Mouse (Mus musculus) kidney, postnatal 4 days (tissue): ENCODE data around the gene Mta1.

Experiments
- DNase-seq, 2 experiments: peaks; one replicate each; pipeline ENCODE4 v3.0.0; 2021; ENCODE audit warnings: mixed read lengths in 2 of 2

The Mta1 gene

DNA sequence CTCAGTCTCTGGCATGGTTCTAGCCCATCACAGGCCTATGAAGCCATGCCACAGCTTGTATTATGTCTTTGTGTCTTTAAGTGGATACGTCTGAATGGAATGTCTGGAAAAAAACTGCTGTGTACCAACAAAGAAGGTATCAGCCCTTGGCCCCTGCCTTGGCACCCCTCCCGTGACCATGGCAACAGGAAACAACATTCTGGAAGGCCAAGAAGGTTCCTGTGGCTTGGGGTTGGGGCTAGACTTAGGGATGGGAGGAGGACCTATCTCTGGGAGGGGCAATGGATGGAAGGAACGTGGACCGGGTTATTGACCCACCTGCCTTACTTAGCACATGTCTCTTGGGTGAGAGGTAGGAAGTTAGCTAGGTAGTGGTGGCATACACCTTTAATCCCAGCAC lies 51.3 kb downstream of the Mta1 start:
- peak; percentile 43 to 62 for DNase-seq

DNA sequence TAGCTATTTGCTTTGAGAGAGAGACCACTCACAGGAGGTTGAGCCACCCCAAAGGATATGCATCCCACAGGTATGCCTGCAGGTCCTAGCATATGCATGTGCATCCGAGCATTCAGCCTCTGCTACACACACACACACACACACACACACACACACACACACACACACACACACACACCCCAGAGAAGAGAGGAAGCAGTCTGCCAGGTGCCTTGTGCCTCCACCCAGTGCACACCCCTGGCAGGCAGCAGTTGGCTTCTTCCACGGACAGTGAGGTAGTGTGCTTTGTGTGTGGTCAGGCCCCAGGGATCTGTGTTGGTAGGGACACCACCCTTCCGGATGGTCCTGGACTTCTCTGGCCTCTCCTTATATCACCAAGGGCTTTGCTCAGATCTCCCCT lies 51.8 kb downstream of the Mta1 start:
- DNase-seq, result no peak

DNA sequence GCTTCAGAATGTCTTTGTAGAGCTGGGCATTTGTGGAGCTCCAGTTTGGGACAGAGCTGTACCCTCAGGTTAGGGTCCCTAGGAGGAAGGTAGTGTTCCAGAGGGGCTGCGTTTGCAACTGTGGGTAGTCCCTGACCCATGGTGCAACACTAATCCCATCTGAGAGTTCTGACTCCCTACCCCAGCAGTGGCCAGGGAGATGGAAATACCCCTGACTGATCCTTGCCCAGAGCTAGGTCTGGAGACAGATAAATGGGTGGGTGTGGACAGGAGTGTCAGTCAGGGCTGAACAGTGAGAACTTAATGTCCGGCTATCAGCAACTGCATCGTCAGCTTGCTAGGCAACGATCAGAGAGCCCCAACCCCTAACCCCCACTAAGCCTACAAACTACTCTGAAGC lies 52.5 kb downstream of the Mta1 start:
- no peak for DNase-seq

DNA sequence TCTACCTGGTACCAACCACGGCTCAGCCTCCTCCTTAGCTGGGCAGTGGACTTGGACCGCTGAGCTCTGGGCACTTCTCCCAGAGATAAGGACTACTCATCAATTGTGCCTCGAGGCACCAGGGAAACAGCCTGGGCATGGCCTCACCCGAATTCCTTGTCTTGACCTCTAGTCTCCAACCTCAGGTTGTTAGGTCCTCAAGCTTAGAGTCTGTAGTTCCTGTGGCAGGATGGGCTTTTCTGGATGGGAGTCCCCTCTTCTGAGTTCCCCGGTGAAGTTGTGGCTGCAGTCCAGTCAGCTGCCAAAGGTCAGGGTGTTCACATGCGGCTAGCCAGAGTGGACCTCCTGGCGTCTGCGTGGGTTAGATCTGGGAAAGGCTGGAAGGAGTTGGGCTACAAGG lies 53.0 kb downstream of the Mta1 start:
- peak in 1 of 2 experiments; percentile 38 for DNase-seq

DNA sequence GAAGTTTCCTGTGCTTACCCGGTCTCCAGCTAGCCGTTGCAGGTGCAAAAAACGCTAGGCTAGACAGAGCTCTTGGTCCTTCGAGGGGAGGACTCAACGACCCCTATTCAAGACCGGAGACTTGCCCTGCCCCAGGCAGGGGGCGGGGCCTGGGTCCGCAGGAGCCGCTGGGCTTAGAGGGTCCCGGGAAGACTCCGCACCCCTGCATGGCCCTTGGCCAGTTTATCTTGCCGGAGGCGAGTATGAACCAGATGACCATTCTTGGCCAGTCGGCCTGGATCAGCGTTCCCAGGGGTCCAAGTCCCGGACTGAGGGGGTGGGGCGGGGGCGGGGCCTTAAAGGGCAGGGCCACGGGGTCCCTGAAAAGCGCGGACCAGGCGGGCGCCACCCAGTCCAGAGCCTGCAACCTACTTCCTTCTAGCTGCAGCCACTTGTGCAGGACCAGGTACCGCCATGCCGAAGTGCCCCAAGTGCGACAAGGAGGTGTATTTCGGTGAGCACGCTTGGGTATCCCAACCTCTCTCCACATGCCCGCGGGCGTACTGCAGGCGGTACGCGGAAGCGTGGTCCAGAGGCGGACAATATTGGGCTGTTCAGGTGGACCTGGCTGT lies 53.7 kb downstream of the Mta1 start:
- peak; percentile 62 to 75 for DNase-seq

DNA sequence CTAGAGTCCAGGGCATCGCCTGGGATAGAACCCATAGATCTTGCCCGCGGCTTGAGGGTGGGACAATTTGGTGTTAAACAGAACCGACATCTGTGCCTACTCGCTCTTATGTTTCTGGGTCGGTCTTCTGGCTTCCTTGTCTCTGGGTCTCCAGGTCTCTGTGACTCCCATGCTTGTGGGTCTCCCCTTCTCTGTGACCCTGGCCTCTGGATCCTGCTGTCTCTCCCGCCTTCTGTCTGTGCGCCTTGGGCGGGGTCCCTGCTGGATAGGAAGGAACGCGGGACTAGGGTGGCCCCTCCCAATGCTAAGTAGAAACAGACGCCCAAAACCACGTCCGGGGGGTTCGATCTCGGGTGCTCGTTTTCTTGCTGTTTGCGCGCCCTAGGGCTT lies 54.2 kb downstream of the Mta1 start:
- peak; percentile 31 to 40 for DNase-seq

DNA sequence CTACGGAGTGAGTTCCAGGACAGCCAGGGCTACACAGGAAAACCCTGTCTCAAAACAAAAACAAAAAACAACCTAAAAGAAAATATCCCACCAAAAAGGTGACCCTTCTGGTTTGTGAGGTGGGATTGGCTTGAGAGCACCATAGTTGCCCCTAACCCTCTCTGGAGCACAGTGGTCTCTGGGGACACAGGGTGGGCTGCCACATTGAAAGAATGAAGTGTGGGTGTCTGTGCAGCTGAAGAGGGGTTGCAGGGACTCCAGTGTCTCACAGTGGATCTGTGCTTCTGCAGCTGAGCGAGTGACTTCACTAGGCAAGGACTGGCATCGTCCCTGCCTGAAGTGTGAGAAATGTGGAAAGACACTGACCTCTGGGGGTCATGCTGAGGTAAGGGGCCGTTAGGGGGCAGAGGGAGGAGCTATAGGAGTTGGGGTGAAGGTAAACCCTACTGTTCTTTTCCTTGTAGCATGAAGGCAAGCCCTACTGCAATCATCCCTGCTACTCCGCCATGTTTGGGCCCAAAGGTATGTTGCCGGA lies 55.0 kb downstream of the Mta1 start:
- no peak for DNase-seq

DNA sequence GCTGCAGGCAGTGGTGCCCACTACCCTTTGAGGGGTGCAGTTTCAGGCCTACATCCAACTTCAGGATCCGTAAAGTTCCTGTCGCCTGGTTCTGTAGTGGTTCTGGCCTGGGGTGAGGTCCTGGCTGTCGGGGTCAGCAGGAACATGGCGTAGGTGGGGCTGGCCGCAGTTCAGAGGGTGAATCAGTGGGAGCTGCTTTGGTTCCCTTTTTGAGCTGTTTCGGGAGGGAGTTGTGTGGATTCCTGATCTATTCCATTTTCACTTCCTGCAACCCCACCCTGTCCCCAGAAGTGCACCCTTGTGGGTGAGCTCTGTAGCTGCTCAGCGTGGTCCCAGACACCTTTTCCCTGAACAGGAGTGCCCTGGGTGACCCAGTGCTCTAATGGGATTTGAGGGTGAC lies 55.9 kb downstream of the Mta1 start:
- DNase-seq, result no peak

DNA sequence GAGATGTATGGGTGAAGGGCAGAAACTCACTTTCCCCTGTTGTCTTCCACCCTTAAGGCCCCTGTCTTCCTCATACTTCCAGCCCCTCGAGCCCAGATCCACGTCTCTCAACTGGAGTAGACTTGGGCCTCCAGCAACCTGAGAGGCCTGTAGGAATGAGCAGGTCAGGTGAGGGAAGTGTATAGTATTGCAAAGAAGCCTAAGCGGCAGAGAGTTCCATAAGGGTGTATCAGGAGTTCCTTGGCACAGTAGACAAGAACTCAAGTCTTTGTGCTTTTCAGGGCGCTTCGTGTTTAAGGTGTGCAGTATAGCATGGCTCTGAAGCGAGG lies 56.6 kb downstream of the Mta1 start:
- no peak for DNase-seq

DNA sequence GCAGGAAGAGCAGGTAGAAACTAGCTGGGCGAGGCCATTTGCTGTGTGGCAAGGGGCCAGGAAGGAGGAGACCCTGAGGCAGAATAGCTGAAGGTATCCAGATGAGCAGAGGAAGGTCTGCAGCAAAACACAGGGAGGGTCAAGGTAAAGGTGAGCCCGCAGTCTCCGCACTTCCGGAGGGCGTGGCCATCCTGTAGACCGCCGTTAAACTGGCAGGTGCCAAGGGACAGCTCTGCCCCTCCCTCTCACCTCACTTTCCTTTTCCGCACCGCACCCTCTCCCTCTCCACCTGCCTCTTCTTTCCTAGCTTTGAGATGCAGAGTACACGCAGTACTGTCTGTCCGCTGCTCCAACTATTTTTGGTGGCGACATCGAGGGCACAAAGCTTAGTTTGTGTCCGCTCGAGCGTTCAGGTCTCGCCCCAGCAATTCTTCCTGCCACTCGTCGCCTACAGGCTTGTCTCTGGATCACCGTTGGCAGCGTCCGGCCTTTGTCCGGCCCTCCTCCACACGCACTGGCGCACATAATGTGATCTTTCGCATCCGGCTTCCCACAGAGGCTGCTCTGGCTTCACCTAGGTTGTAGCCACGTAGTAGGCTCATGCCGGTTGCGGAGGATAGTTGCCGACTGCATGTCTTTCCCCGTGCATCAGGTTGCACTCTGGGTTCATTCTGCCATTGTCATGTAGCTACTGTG lies 57.1 kb downstream of the Mta1 start:
- peak; percentile 72 to 82 for DNase-seq

DNA sequence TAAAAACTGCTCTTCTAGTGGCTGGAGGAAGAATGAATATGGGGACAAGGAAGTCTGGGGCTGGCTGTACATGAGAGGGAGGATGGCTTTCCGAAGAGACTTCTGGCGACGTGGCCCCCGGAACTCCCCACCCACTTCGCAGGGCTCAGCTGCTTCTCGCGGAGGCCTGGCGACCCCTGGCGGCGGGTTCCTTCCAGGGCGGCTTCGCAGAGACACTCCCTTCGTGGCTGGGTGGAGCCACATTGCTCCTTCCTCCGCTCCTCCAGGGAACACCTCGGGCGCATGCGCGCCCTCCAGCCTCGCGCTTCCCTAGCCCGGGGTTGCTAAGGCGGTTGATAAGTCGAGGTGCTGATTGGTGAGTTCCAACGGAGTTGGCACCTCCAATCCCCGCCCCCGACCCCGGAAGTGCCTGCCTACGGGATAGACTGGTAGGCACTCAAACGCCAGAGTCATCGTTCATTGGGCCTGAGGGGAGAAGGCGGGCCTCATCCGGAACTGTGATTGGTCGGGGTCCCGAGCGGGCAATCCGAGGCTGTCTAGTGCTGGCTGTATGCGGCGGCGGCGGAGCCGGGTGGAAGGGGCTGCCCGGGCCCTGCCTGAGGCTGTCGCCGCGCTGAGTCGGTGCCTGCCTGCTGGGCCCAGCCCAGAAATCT lies 57.9 kb downstream of the Mta1 start, which contains the start of gene Tedc1:
Gene Tedc1 (plus strand): TSS at position 535 of the 653 bp plus-strand sequence.
- peak; percentile 100 for DNase-seq

DNA sequence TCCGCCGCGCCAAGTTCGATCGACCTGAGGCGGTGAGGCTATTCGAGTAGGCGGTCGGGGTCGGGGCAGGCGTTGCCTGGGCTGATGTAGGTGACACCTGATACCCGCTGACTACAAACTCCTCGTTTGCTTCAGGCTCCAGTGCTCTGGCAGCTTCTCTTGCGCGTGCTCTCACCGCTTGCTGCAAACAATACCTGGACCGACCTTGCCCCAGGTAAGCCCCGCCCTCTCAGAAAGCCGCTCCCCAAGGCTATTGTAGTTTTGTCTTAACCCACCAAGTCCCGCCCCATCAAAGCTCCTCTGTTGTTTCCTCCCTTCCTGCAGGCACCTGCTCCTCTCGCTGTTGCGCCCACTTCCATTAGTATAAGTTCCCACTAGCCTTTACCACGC lies 58.5 kb downstream of the Mta1 start:
- no peak for DNase-seq

DNA sequence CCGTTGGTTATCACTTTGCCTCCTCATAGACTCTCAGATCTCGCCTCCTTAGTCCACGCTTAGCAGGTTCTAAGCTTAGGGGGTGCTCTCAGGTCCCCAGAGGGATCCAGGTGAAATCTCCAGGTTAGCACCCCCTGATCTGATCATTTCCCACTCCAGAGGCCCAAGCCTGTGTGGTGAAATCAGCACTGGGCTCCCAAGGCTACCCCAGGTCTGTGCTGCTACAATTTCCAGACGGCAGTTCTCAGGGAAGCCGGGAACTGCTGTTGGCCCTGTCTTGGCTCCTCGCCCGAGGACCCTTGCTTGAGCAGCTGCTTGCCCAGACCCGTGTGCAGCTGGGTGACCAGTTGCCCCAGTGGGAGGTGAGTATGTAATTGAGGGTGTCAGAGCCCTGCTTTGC lies 58.9 kb downstream of the Mta1 start:
- DNase-seq, result peak in 1 of 2 experiments; percentile 40

DNA sequence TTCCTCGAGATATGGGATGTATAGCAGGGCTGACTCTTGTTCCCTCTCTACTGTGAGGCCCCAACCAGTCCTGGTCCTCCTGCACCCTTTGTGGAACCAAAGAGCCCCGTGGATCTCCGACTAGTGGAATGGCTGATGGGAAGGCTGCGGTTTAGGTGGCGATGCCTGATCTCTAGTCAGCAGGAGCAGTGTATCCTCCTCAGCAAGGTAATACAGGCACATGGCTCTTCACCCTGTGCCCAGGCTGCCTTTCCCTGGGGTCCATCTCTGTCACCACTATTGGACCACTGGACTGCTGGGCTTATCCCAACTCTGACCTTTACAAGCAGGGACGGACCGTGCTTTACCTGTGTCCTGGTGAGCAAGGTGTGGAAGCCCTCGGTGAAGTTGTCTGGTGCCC lies 59.4 kb downstream of the Mta1 start:
- DNase-seq, result no peak

DNA sequence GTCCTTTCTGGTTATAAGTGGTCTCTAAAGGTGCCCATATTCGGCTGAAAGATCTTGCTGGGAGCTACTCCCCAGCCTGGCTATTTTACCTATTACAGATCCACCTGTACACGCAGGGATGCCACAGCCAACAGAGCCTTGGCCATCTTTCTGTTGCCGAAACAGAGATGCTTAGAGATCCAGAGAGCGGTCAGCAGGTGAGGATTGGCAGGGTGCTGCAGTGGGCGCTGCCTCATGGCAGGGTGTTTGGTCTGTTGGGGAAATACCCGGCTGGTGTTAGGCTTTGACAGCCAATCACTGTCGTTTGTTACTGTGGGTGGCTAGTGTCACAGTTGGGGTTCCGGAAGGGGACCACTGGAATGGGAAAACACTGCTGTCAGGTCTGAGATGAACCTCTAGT lies 59.9 kb downstream of the Mta1 start:
- DNase-seq, result no peak

DNA sequence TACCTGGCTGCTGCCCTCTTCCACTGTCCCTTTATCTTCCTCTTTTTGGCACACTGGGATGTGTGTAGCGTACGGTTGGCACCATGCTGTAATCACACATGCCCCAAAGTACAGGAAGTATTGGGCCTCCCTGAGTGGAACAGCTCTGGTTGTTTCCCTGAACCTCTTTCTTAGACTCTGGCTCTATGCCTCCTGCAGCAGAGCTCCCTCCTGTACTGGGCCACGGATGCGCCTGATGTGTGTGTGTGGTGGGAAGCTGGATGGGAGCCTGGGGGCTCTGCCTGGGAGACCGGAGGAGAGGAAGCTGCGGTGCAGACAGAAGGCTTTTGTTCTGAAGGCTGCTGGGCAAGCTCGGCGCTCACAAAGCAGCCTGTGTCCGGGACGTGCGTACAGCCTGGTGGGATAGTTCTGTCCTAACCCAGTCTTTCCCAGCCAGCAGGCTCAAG lies 65.5 kb downstream of the Mta1 start:
- no peak for DNase-seq

DNA sequence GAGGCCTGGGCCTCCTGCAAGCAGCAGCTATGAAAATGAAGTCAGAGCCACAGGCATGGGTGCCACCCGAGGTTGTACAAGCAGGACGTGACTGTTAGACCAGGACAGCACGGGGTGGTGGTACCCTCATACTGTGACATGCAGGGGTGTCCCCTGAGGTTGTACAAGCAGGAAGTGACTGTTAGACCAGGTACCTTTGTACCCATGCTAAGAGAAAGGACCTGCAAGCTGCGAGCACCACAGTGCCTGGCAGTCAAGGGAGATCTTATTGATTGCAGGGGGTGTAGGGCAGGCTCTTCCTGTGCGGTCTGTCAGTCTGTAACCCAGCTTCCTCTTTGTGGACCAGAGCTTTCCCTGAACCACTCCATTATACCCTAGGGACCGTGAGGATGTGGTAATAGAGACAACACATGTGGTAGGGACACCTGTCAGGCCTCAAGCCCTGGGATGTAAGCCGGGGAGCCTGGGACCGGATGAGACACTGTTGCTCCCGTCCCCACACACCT lies 70.0 kb downstream of the Mta1 start:
- DNase-seq, result no peak

DNA sequence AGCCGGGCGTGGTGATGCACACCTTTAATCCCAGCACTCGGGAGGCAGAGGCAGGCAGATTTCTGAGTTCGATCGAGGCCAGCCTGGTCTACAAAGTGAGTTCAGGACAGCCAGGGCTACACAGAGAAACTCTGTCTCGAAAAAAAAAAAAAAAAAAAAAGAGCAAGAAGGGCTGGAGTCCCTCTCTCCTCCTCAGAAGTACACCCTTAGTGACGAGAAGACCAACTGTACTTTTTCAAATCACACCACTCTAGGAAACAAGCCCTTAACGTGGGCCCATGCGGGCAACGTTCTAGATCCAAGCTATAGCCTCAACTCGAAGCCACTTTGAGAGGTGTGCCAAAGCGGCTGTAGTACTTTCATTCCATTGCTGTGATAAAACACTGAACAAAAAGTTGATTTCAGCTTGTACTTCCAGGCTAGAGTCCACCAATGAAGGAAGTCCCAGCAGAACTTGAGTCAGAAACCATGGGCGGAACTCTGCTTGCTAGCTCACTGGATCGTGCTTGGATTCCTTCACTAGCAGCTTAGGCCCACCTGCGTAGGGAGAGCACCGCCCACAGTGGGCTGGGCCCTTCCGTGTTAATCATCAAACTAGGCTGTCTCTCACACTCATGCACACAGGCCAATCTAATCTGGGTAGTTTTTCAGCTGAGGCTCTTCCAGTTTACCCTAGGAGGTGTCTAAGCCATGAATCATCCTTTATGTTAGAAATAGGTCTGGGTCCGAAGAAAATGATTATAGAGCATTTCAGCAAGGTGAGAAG lies 79.1 kb downstream of the Mta1 start:
- no peak for DNase-seq

DNA sequence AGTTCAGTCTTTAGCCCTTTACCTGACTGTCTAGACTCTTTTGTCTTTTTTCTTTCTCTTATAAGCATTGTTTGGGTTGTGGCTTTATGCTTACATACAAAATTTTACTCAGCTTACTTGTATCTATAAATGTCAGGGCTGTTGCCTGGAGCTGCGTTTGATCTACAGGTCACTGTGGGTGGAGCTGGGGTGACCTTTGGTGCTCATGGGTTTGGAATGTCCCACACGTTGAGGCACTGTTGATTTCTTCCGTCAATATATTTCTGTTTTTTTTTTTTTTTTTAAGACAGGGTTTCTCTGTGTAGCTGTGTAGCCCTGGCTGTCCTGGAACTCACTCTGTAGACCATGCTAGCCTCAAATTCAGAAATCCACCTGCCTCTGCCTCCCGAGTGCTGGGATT lies 82.9 kb downstream of the Mta1 start:
- no peak for DNase-seq

DNA sequence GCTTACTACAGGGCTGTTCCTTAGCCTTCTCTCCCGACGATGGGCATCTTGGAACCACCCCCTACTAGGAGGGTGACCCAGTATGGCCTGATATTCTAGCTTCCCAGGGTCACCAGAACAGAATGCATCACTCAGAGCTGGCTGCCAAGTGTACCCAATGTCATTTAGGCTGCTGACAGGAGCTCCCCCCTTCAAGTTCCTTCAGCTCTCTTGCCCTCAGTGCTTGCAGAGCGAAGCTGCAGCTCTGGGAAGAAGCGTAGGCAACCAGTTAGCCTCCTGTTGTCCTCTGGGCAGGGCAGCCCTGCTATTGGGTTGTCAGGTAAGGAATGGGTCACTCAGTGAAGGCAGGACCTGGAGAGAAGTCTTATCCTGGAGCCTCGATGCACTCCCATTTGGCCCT lies 86.9 kb downstream of the Mta1 start:
- no peak for DNase-seq

DNA sequence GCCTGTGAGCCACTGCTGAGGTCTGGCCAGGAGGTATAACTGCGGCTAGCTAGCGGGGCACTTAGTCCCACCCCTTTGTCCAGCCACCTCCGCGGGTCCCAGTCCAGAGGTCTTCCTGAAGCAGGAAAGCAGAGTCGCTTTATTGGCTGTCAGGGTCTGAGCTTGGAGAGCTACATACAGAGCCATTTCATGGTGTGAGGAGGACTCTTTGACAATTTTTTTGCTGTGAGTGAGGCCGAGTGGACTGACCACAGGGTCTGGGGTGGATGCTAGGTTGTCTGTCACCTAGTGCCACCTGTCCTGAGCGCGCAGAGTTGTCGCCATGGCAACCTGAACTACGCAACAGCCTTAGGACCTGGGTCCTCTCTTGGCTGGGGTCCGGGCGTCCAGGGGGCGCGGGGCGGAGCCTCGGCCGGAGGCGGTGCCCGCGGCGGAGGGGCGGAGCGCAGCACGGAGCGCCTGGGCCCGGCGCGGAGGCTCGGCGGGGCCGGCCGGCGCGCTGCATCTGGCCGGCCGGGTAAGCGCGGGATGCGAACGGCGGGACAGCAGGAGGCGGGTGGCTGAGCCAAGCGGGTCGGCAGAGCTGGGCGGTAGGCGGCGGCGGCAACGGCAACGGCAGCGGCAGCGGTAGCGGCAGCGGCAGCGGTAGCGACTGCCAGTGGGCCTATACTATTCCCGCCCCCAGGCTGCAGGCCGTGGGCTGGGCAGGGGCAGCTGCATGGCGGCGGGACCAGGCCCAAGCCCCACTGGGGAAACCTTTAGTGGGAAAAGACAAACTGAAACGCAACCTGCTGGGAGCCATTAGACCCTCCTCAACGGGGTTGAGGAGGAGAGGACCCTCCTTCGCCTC lies 87.6 kb downstream of the Mta1 start, which contains the start of gene Tmem121:
Gene Tmem121 (plus strand): TSS at position 489 of the 850 bp plus-strand sequence.
- DNase-seq, result peak; percentile 52 to 63
